Mouse (Mus musculus): ENCODE measurements around the gene Sugp1.

The Sugp1 gene

DNA sequence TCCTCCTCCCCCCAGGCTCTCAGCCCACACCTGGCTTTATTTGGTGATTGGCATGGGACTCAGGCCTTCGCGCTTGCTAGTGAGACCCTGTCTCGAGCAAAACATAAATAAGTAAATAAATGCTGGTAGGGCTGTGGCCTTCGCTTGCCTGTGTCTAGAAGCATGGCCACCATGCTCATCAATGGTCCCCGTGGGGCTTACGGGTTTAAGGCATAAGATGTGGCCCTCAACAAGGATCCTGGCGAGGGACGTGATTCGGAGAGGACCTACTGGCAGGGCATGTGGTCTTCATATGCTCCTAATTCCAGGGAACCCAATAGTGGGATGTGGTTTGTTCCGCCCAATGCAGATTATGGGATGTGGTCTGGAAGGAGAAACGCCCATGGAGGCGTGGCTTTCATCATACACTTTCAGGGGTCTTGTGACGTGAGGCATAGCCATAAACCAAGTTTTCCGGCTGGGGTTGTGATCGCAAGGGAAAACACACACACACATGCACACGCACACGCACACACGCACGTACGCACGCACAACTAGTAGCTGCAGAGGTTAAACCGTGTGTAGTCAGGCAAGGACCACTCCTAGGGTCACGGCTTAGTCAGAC lies 68.7 kb downstream of the Sugp1 start:
- DNase-seq (ENCODE audit: low spot score) = no peak

DNA sequence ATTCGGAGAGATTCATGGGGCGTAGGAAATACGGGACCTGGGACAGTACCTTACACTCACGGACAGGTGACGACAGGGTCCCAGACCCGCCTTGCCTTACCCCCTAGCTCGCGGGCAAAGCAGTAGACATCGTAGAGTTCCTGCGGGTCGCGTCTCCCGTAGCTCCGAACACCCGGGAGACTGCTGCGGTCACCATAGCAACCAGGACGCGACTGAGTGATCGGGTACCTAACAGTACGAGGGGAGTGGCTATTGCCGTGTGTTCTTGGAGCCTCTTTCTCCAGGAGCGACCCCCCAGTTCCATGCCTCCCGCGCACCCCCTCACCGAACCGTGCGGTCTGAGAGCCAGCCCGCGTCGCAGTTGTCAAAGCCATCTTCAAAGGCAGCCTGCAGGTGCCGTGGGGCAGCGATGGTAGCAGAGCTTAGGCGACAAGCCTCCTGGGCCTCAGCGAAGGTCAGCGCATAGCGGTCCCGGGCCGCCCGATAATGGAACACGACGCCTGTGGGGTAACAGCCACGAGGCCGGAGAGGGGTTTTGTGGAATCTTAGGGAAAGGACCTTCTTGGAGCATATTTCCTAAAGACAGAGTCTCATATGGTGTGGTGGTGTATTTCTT lies 69.9 kb downstream of the Sugp1 start:
- DNase-seq (ENCODE audit: low spot score) = no peak

DNA sequence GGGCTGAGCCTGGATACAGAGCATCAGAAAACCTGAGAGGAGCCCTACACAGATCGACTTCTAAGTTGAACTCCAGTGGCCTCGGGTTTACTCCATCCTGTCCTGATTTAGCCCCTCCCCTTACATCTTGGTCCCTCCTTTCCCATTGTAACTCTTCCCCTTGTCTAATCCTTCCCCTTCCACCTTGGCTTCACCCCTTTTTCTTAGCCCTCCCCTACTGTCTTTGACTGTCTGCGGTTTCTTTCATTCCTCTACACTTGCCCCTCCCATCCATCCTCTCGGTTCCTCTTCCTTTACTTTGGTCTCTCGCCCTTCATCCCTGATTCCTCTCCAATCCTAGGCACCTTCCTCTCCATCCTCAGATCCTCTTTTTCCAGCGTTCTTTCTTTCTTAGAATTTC lies 71.9 kb downstream of the Sugp1 start:
- no peak for DNase-seq (ENCODE audit: low spot score)

DNA sequence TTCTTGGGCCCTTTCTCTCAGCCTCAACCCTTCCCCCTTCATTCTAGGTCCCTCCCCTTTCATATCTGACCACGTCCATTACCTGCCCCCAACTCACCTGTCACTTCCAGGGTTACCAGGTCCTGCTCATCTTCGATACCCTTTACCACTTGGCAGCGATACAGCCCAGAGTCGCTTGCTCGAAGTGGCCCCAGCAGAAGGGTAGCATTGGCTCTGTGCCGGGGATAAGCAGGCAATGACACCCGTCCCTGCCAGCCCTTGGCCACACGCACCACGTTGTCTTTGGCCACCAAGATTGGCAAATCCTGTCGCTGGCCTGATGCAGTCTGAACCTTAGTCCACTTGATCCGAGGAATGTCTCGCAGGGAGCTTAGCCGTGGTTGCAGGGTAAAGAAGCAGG lies 72.3 kb downstream of the Sugp1 start:
- DNase-seq (ENCODE audit: low spot score) = no peak

DNA sequence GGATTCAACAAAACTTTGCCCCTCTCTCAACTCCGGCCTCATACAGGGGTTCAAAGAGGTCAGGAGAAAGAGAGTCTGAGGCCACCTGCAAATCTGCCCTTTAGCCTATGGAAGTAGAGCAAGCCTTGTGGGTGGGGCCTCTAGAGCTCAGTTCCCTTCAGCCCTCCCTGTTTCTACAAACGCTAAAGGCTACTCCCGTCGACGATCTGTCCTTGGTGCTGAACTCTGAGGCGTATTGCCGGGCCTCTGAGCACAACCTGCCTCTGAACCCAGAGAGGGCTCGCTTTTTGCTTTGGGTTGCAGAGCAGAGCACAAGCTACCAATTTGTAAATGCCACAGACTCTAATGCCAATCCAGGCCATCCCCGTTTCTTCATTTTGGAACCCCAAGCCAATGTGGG lies 75.0 kb downstream of the Sugp1 start:
- DNase-seq (ENCODE audit: low spot score) = no peak

DNA sequence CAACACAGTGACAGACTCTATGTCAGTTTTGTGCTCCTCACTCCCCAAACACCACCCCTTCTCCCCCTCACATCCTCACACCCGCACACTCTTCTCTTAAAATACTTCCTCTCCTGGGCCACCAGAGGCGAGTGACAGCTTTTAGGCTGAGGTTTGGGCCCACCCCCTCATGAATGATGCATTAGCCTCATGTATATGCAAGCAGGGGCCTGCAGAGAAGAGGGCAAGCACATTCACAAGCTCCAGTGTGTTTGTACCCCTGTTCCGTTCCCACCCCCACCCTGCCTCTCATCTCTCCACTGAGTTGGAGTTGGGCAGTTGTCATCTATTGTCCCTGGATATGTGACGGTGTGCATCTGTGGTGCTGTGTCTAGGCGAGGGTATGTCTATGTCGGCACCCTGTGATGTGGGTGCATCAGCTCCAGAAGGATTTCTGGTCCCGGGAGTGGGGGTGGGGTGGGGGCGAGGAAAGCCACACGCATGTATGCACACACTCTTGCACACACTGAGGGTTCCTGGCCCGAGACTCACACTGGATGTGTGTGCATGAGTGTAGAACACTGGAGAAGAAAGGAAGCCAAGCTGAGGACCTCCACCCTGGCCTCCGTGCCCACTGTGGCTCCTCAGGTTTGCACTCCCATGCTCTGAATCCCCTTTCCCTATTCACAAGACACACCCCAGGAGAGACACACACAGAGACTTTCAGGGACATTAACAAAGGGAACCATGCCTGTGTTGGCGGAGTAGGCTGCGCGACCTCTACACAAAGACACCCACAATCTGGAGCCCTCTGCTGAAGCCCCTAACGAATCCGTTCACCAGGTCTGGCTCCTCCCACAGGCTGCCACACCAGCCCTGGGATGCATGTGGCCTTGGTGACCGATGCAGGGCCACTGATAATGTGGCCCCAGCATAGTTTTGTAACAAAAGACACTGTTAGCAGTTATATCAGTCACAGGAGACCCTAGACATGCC lies 76.4 kb downstream of the Sugp1 start:
- DNase-seq (ENCODE audit: low spot score) = no peak

DNA sequence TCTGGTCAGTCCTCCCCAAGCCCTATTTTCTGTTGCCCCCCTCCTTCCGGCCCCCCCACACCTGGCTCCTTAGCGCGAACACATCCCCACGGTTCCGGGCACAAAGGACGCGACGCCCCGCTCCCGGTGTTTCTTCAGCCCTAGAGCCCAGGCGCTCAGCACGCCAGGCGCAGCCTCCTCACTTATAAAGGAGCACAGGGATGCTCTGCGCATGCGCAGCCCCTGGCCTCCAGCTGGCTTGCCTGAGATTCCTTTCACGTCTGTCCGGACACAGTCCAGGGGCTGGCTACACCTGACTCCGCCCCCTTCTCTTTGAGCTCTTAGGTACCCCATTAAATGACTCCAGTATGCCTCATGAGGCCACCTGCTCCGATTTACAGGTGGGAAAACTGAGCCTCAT lies 78.1 kb downstream of the Sugp1 start, which contains the start of gene Ncan:
TSS of gene Ncan (minus strand) at position 207 of the 400 bp plus-strand sequence.
- DNase-seq (ENCODE audit: low spot score) = no peak

Measured in spleen, adult 12 weeks (tissue).